Mouse (Mus musculus) forebrain, embryonic 14.5 days (tissue): ENCODE measurements at regions not wholly inside any gene's neighbourhood (a gene's known extent, or its start where the extent isn't known, plus 50 kb on each side); places are given as distances from the start of the nearest gene placed in this dataset.
A peak's percentile ranks its signal among the peaks of the same experiment; 100 is the strongest.

ENCODE experiments used
- ATAC-seq: fragments of 200-750 bp; cut with Nextera tagmentation; 2 replicates; pipeline ENCODE4 v1.8.0; 2017; ENCODE audit warnings: mild to moderate bottlenecking, moderate library complexity
- DNase-seq: peaks from one replicate; pipeline ENCODE4 v3.0.0-alpha.2; 2015; ENCODE audit warnings: low spot score
- H3K27ac ChIP-seq: fragments of 300-500 bp; sonication (generic); 2 replicates; pipeline ENCODE4 v1.5.1; 2014; ENCODE audit warnings: low read depth, mild to moderate bottlenecking, control low read depth, low read length, moderate library complexity
- H3K27me3 ChIP-seq: fragments of 300-500 bp; sonication (generic); replicated peaks from 2 replicates; pipeline ENCODE4 v1.6.1; 2014; ENCODE audit warnings: low read length, control low read depth, mixed read lengths; ENCODE audit not compliant: control insufficient read depth, insufficient read depth
- H3K36me3 ChIP-seq: fragments of 300-500 bp; sonication (generic); 2 replicates; pipeline ENCODE4 v1.6.1; 2014; ENCODE audit warnings: low read length, control low read depth; ENCODE audit not compliant: control insufficient read depth, insufficient read depth
- H3K4me1 ChIP-seq: fragments of 300-500 bp; sonication (generic); 2 replicates; pipeline ENCODE4 v1.6.1; 2014; ENCODE audit warnings: antibody characterized with exemption, low read length, control low read depth; ENCODE audit not compliant: control insufficient read depth, insufficient read depth
- H3K4me2 ChIP-seq: fragments of 300-500 bp; sonication (generic); 2 replicates; pipeline ENCODE4 v1.6.1; 2014; ENCODE audit warnings: mild to moderate bottlenecking, control low read depth, low read length
- H3K4me3 ChIP-seq: fragments of 300-500 bp; sonication (generic); 2 replicates; pipeline ENCODE4 v1.5.1; 2014; ENCODE audit warnings: low read depth, low read length, control low read depth
- H3K9ac ChIP-seq: fragments of 300-500 bp; sonication (generic); 2 replicates; pipeline ENCODE4 v1.6.1; 2014; ENCODE audit warnings: mild to moderate bottlenecking, low read length, control low read depth, moderate library complexity
- H3K9me3 ChIP-seq: fragments of 300-500 bp; sonication (generic); replicated peaks from 2 replicates; pipeline ENCODE4 v1.6.1; 2016; ENCODE audit warnings: low read length, control low read depth, mixed read lengths; ENCODE audit not compliant: control insufficient read depth
- WGBS: fragments of 180-500 bp; shearing (Covaris S2); extraction: QIAGEN DNeasy Blood & Tissue Kit; methylation state at CpG from one replicate; pipeline ENCODE4 v1.1.7; 2014; 5-methylcytosine and 5-hydroxymethylcytosine counted together

DNA sequence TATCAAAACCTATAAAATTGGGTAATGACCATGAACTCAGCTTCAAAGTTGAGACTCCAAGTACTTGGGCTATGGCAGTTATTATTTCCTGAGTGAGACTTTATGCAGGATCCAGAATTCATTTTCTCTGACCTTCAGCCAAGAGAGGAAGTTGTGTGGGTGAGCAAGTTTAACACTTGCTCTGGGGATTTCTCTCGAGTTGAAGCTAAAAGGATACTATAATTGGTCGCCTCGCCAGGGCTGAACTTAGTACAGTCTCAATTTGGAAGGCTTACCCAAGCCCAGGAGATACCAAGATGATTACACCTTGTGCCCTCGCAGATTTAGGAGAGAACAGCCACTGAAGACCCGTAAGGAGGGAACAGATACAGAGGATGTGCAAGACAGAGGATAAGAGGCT is 570.4 kb upstream of the Atp2b1 start:
- H3K27ac ChIP-seq, result no peak overlapping the region
- ATAC-seq, result no peak

DNA sequence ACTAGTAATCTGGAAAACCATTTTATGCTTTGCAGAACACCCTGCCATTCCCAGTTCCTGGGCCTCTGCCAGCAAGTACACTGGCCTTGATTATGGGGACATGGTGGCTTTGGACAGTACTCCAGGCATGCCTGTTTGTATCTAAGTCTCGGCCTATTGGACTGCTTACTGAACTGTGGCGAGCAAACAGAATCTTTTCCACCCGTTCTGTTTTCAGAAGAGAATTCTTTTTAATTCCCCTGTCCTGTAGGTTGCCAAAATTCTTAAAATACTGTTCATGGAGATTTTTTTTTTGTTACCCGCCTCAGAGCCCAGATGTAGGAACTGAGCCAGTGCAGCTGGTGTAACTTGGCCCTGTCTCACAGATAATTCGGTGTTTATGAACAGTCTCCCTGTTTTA is 564.7 kb upstream of the Atp2b1 start:
- Histone ChIP-seq H3K36me3 (no peaks in the 10 kb centered on the region), H3K4me1 (0 out of 2 replicates have a peak, but pooled peaks cover 2% of the 10 kb centered on the region), H3K27ac (peak overlapping the region; percentile 5; the same call in 1 of the 2 replicates), H3K4me3 (no peak overlapping the region), H3K4me2 (no peak overlapping the region), H3K9me3 (no peaks in the 10 kb centered on the region), H3K9ac (no peak overlapping the region), H3K27me3 (no peaks in the 10 kb centered on the region)
- ATAC-seq (no peak), DNase-seq (peak; percentile 51)
- 74% methylated on average over 5 of the region's 5 CpGs for WGBS

More for the DNA sequence above, 570.4 kb upstream of the Atp2b1 start:
- no peak overlapping the region for H3K4me3 ChIP-seq
- no peaks in the 10 kb centered on the region for H3K27me3 ChIP-seq
- 87% methylated on average over 5 of the region's 5 CpGs for WGBS
- no peak overlapping the region for H3K9ac ChIP-seq
- no peak overlapping the region for H3K4me2 ChIP-seq
- DNase-seq, result no peak
- no peaks in the 10 kb centered on the region for H3K4me1 ChIP-seq
- H3K9me3 ChIP-seq, result no peaks in the 10 kb centered on the region
- no peaks in the 10 kb centered on the region for H3K36me3 ChIP-seq

DNA sequence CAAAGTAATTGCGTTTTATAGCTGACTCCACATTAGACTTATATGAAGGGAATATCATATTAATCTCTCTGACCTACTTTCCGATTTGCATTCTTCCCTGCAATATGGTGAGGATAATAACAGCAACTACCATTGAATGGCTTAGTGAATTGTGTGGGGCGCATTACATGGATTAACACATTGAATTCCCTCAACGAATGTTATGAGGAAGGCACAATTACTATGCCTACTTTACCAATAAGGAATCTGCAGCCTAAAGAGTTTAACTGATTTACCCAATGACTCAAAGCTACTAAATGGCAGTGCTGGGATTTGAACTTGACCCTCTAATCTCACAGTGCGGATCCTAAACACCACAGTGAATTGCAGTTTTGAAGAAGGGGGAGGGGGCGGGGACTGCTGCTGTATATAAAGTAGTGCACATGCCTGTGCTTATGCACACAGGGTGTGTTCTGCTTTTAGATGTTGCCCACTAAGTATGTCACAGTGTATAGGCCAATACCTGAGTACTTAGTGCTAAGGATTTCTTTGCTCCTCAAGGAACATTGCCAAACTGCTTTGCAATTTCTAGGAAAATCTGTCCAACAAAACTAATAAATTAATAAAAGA is 563.8 kb upstream of the Atp2b1 start:
- Histone ChIP-seq H3K27me3 (no peaks in the 10 kb centered on the region), H3K4me3 (no peak overlapping the region), H3K27ac (no peak overlapping the region), H3K9me3 (no peaks in the 10 kb centered on the region), H3K36me3 (no peaks in the 10 kb centered on the region), H3K9ac (no peak overlapping the region), H3K4me2 (no peak overlapping the region), H3K4me1 (0 out of 2 replicates have a peak, but pooled peaks cover 2% of the 10 kb centered on the region)
- 84% methylated on average over 6 of the region's 6 CpGs for WGBS
- no peak for ATAC-seq
- no peak for DNase-seq

DNA sequence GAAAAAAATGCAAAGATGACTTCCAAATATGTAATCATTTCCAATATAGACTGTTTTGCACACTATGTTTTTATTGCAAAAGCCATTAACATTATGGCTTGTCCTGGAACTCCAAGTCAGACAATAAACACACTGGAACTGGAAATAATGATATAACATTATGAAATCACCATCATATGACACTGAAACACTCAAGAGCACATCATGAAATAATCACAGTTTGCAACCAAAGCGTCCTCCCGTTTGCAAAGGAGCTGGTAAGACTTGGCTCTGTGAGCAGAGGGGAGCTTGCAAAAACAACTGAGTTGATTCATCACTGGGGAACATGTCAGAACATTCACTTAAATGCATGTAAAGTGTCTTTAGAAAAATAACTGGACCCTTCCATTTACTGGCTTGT is 562.1 kb upstream of the Atp2b1 start:
- Histone ChIP-seq H3K4me1 (0 out of 2 replicates have a peak, but pooled peaks cover 2% of the 10 kb centered on the region), H3K4me2 (no peak overlapping the region), H3K9ac (no peak overlapping the region), H3K36me3 (no peaks in the 10 kb centered on the region), H3K9me3 (no peaks in the 10 kb centered on the region), H3K4me3 (no peak overlapping the region), H3K27me3 (no peaks in the 10 kb centered on the region), H3K27ac (no peak overlapping the region)
- DNase-seq (no peak), ATAC-seq (no peak)
- 92% methylated on average over 2 of the region's 2 CpGs for WGBS

DNA sequence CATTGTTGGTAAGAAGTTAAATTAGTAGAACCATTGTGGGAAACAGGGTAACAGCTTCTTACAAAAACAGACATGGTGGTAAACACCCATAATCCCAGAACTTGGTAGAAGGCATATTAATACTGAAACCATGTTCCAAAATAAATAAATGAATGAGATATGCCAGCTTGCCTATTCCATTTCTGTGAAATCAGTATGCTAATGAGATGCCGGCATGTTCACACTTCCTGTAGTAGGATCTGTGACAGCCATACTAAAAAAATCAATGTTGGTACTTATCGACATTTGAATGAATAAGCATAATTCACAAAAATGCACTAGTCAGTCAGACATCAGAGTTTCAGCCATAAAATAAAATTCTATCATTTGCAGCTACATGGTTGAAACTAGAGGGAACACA is 559.7 kb upstream of the Atp2b1 start:
- ATAC-seq (peak; percentile 85; the same call in 1 of the 2 replicates), DNase-seq (peak; percentile 71)
- H3K4me1 ChIP-seq, result 0 out of 2 replicates have a peak, but pooled peaks cover under 1% of the 10 kb centered on the region
- no peak overlapping the region for H3K9ac ChIP-seq
- H3K4me2 ChIP-seq, result no peak overlapping the region
- no peaks in the 10 kb centered on the region for H3K27me3 ChIP-seq
- no peak overlapping the region for H3K27ac ChIP-seq
- H3K9me3 ChIP-seq, result no peaks in the 10 kb centered on the region
- H3K4me3 ChIP-seq, result no peak overlapping the region
- no peaks in the 10 kb centered on the region for H3K36me3 ChIP-seq
- 60% methylated on average over 2 of the region's 2 CpGs for WGBS

DNA sequence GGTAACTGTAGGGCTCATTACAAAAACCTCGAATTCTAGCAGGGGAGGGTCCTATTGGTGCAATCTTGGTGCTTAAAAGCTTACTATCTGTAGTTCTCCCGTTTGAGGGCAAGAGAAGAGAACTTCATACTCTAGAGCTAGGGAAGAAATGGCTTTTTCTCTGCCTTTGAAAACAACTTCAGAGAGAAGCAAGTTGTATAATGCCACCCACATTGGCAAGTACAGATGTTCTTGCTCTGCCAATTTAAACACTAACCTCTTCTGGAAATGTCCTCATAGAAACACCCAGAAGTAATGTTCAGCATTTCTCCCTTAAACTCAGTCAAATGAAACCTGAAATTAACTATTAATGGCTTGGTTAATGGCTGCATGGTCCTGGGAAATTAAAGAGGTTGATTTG is 549.6 kb upstream of the Atp2b1 start:
- Histone ChIP-seq H3K27me3 (no peaks in the 10 kb centered on the region), H3K36me3 (no peaks in the 10 kb centered on the region), H3K4me3 (no peak overlapping the region), H3K4me2 (no peak overlapping the region), H3K4me1 (no peaks in the 10 kb centered on the region), H3K27ac (no peak overlapping the region), H3K9ac (no peak overlapping the region), H3K9me3 (no peaks in the 10 kb centered on the region)
- WGBS, result 61% methylated on average over 2 of the region's 2 CpGs
- ATAC-seq (no peak), DNase-seq (no peak)

DNA sequence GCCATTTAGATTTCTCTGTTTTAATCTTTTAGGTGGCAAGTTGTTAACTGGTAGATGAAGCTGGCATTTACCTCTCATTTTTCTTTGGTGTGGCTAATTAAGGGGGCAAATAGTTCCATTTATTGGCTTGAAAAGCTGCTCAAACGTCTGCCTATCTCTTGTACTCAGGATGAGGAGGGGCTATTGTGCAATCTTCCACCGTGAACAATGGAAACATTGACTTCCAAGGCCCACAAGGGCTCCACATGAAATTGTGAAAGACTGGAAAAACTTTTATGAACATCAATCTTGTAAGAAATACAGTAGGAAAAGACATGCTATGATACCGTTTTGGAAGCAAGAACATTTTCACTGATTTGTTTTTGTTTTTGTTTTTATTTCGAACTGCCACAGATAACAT is 541.6 kb upstream of the Atp2b1 start:
- Histone ChIP-seq H3K27ac (no peak overlapping the region), H3K27me3 (no peaks in the 10 kb centered on the region), H3K36me3 (no peaks in the 10 kb centered on the region), H3K4me3 (no peak overlapping the region), H3K4me1 (no peaks in the 10 kb centered on the region), H3K9ac (no peak overlapping the region), H3K9me3 (no peaks in the 10 kb centered on the region), H3K4me2 (no peak overlapping the region)
- 63% methylated on average over 4 of the region's 4 CpGs for WGBS
- DNase-seq (no peak), ATAC-seq (no peak)

DNA sequence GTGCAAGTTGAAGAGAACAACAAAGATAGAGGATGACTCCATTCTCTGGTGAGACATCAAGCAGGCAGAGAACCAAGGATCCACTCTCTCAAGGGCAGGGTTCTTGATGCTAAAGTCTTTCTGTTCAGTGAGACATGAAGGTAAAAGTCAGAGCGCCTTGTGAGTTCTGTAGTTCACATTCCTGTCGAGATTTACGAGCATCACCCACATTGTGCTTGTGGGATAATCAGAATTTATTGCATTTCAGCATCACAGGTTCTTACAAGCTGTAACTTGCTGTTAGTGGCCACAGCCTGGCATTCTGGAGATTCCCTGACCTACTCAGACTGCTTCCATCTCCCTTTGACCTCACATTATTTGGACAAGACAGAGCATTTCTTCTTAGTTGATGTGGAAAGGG is 540.9 kb upstream of the Atp2b1 start:
- Histone ChIP-seq H3K27ac (no peak overlapping the region), H3K9ac (no peak overlapping the region), H3K27me3 (no peaks in the 10 kb centered on the region), H3K4me2 (no peak overlapping the region), H3K36me3 (no peaks in the 10 kb centered on the region), H3K4me1 (no peaks in the 10 kb centered on the region), H3K4me3 (no peak overlapping the region), H3K9me3 (no peaks in the 10 kb centered on the region)
- no peak for DNase-seq
- WGBS, result 90% methylated on average over 3 of the region's 3 CpGs
- ATAC-seq, result no peak

DNA sequence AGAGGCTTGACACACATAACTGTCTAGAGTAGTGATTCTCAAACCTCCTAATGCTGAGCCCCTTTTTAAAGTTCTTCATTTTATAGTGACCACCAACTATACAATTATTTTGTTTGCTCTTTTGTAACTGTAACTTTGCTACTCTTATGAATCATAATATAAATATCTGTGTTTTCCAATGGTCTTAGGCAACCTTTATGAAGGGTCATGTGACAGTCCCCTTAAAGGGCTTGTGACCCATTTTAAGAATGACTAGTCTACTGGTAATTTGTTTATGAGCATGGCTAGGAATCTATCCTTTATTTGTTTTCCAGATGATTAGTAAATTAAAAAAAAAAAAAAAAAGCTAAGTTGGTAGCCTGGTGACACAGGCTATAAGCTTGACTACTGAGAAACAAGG is 539.5 kb upstream of the Atp2b1 start:
- Histone ChIP-seq H3K9ac (no peak overlapping the region), H3K27ac (no peak overlapping the region), H3K4me1 (no peaks in the 10 kb centered on the region), H3K36me3 (no peaks in the 10 kb centered on the region), H3K4me2 (no peak overlapping the region), H3K27me3 (no peaks in the 10 kb centered on the region), H3K9me3 (no peaks in the 10 kb centered on the region), H3K4me3 (no peak overlapping the region)
- DNase-seq (no peak), ATAC-seq (no peak)
